Mouse (Mus musculus): Measurements from ENCODE around the gene Cyp2a22. TPM values are rescaled to one million over a fixed set of nuclear protein-coding genes. Genes with fewer than 3 reads are reported as not detected.
"Not testable (repeated sequence)": the region's sequence is repeated elsewhere in the genome, so short reads cannot be mapped to it uniquely, and the experiment has no call there.

Cyp2a22 gene
- not detected for total RNA-seq (2021)
- long read RNA-seq, experiment 1, result 0 reads
- long read RNA-seq, experiment 2, result 0 reads

DNA sequence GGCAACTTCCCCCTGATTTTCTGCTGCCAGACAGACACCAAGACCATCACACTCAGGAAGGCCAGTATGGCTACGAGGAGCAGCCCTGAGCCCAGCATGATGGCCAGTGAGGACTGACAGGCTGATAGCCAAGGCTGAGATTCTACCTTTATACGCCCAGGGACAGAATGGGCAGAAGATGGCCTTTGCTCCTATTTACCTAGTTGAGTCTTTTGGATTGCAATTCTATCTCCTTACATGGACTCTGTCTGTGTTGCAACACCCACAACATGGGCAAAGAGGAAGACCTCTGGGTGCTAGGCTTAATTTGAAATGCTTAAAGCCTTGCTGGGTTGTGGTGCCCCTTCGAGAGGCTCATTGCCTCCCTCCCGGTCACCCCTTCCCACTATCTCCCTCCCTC lies at the start of gene Cyp2a22:
Gene Cyp2a22 (minus strand): TSS at position 123 of the 400 bp plus-strand sequence.
- TF ChIP-seq CTCF (IDR thresholded peaks at IDR 0.05), result no peak
- intact Hi-C loops (cut with DNase I), result no loop called here
- Histone ChIP-seq H3K4me3 (no peak within 1 kb of the TSS), H3K27ac (no peak within 1 kb of the TSS)
- DNase-seq, result no peak

DNA sequence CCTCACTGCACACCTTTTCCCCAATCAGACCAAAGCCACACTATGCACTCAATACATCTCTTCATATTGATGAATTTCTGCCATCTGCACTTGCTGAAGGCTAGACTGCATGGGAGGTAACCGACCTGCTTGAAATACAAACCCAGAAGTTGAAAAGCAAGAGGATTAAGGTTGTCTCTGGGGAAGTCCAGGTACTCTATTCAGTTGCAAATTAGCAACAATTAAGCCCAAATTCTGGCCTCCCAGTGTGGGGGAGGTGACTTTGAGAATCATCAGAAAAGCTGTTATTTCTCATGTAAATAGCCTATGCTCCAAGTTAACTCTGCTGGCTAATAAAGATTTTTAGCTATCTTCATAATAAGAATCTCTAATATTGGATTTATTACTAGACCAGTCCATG lies 44.0 kb upstream of the Cyp2a22 start:
- intact Hi-C loops (cut with DNase I); DNase-seq; H3K4me3 ChIP-seq; H3K27ac ChIP-seq: not testable (repeated sequence)

DNA sequence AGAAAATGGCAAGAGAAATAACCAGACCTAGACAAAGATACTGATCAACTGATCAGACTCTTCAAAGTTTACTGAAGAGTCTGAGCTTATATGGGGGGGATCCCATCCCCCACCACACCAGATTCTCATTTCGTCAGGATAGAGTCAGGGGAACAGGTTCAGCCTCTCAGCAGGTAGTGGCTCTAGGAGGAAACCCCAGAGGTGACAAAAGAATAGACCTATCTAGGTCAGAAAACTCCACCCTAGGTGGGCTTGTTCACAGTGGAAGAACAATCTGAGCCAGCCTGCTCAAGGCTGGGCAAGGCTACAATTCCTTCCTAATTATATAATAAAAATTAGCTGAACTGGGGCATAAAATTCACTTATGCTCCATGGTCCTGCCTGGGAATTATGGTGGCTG lies 43.4 kb upstream of the Cyp2a22 start:
- intact Hi-C loops (cut with DNase I), result no loop called here
- no peak for TF ChIP-seq CTCF (IDR thresholded peaks at IDR 0.05)
- no peak for DNase-seq
- Histone ChIP-seq H3K4me3 (no peak overlapping the region), H3K27ac (no peak overlapping the region)

DNA sequence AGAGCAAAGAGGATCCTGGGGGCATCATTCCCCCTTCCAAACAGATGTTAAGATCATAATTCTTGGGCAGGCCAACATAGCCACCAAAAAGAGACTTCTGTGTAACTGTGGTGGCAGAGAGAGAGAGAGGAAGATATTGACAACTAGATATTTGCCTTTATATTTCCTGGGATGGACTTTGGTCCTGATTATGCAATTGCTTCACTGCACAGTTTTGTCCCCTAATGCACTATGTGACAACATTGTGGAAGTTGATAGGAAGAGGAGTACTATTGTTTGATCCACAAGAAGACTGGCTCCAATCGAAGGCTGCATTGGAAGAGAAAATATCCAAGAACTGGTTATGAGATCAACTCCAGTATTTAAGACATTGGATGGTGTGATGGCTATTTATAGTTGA lies 42.8 kb upstream of the Cyp2a22 start:
- H3K4me3 ChIP-seq; intact Hi-C loops (cut with DNase I); DNase-seq; H3K27ac ChIP-seq: not testable (repeated sequence)

DNA sequence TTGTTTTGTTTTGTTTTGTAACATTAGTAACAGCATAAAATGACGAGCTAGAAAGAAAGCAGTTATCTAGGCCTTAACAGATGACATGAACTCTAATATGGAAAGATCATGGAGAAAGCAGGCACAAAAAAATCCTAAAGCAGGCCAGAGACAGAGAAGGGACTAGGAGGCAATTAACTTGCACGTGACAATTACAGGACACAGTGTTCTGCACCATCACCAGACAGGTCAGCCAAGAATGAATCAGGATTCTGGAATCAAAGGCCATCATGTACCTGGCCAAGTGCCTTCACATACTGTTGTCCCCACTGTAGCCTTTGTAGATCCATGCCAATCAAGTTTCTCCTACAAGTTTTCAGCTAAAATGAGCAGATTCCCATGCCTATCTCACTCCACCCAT lies 42.3 kb upstream of the Cyp2a22 start:
- H3K27ac ChIP-seq; H3K4me3 ChIP-seq; intact Hi-C loops (cut with DNase I); DNase-seq: not testable (repeated sequence)

DNA sequence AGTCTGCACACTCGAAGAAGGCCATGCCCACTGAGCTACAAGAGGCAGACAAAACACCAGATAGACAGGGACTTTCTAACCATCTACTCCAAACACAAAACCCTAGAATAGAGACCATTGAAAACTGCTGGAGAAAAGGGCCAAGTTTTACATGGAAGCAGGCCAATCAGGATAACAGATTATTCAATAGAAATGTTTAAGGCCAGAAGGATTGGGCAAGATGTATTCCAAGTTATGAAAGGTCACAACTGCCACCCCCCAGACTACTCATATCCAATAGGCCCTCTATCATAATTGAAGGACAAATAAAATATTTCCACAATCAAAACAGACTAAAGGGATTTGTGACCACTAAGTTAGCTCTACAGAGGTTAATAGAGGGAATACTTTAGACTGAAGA lies 23.2 kb upstream of the Cyp2a22 start:
- H3K27ac ChIP-seq; DNase-seq; H3K4me3 ChIP-seq; intact Hi-C loops (cut with DNase I): not testable (repeated sequence)

DNA sequence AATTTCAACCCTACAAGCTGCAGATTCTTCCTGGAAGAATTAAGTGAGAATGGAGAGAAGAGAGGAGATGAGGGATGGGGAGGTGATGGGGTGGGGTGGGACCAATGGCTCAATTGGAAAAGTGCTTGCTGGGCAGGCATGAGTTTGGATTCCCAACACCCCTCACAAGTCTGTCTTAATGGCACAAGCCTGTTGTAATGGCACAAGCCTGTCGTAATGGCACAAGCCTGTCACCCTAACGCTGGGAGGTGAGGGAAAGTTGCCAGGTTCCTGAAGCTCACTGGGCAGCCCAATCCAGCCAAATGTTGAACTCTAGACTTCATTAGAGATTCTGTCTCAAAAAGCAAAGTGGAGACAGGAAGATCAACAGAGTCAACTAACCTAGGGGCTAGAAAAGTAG lies 14.1 kb upstream of the Cyp2a22 start:
- intact Hi-C loops (cut with DNase I); H3K27ac ChIP-seq: not testable (repeated sequence)

DNA sequence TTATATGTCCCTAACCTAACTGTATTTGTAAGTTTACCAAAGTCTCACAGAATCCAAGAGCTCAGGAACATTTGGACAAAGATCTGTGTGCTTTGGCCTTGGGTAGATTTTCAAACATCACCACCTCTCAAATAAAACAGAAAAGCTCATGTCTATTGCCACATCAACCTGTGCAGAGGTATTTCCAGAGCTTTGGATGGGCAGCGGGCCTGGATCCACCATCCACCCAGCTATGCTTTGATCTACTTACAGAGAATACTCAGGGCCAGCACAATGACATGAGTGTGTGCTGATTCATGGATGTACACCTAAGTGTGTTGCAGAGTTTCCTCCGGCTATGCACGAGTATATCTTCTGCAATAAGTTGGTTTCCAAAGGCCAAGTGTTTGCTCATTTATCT lies 13.5 kb upstream of the Cyp2a22 start:
- H3K4me3 ChIP-seq; H3K27ac ChIP-seq; DNase-seq; intact Hi-C loops (cut with DNase I): not testable (repeated sequence)

More for the DNA sequence above, 14.1 kb upstream of the Cyp2a22 start:
- not testable (repeated sequence) for DNase-seq, H3K4me3 ChIP-seq

DNA sequence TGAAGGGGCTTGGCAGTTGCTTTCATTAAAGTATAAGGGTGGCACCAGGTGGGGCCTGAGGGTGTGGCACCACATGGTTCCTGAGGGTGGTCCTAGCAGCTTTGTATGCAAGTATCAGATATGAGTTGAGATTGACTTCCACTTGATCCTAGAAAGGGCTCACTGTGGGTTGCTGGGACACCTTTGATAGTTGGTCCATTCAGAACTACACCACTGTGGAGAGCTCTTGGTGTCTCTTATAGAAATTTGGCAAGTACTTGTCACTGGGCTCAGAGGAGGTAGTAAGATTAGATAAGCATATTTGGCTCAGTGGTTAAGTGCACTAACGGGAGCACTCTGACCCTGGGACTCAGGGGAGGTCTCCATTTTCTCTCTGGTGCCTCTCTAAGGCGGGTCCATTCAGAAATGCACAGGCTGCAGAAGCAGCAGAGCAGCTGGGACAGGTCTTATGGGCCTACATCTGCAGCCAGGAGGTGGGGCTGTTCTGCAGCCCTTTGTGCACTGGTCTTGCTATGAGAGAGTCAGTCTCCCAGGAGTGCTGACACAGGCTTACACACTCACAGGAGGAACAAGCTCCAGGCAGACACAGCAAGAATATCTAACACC lies 2.2 kb upstream of the Cyp2a22 start:
- H3K4me3 ChIP-seq; intact Hi-C loops (cut with DNase I); DNase-seq; H3K27ac ChIP-seq: not testable (repeated sequence)

DNA sequence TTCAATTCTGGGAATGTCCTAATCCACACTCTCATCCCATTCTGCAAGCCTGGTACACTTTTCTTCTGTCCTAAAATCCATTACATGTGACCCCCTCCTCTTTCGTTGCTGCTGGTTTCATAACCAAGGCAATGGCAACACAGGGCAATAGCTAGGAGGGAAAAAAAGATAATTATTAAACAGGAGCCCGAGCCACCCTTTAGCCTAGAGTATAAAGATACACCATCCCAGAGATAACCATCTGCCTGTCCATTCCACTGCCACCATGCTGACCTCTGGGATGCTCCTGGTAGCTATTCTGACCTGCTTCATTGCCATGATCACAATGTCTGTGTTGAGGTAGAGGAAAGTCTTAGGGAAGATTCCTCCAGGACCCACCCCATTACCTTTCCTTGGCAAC lies 22.1 kb downstream of the Cyp2a22 start:
- DNase-seq; H3K4me3 ChIP-seq; H3K27ac ChIP-seq; intact Hi-C loops (cut with DNase I): not testable (repeated sequence)

Other genes with a start within 250 kb of the Cyp2a22 start
- not detected for gene Cyp2b19, start 182.2 kb downstream of the Cyp2a22 start, total RNA-seq (2021)
- gene Cyp2g1, start 130.5 kb downstream of the Cyp2a22 start, total RNA-seq (2021), result not detected
- gene Cyp2a5, start 104.1 kb downstream of the Cyp2a22 start, total RNA-seq (2021), result not detected
- gene Cyp2a12, start 89.7 kb upstream of the Cyp2a22 start, total RNA-seq (2021), result under 1 TPM in 1 of 2 experiments, not detected in 1; 0.14 TPM
- gene Cyp2f2, start 180.5 kb upstream of the Cyp2a22 start, total RNA-seq (2021), result under 1 TPM; 0.50 to 0.64 TPM
- gene Cyp2t4, start 214.3 kb upstream of the Cyp2a22 start, total RNA-seq (2021), result not detected
- 100 to 1,000 TPM in 1 of 2 experiments, 10 to 100 TPM in 1; 97.6 to 119 TPM for gene Egln2, start 227.4 kb upstream of the Cyp2a22 start, total RNA-seq (2021)
- gene Rab4b, start 239.5 kb upstream of the Cyp2a22 start, total RNA-seq (2021), result 1 to 10 TPM; 5.7 to 6.5 TPM
- under 1 TPM in 1 of 2 experiments, not detected in 1; 0.18 TPM for gene Gm21983, start 241.7 kb upstream of the Cyp2a22 start, total RNA-seq (2021)
- not detected for gene Mia, start 241.8 kb upstream of the Cyp2a22 start, total RNA-seq (2021)